Mouse (Mus musculus): ENCODE measurements around the gene Hoxd9.

GRCm38 (mm10) chr2:74692808-74693431, 4.6 kb upstream of the Hoxd9 start:
- no peak for TF ChIP-seq CTCF (IDR thresholded peaks at IDR 0.05; ENCODE audit: extremely low read depth, insufficient read depth, low read length)
- TF ChIP-seq POLR2A (IDR thresholded peaks at IDR 0.05; ENCODE audit: extremely low read depth, insufficient read depth, low read length), result no peak

Measured in cortical plate, adult 2 months (tissue).